Mouse (Mus musculus) forebrain, embryonic 11.5 days (tissue): ENCODE results near the gene Adat1. TPM values are rescaled to one million over a fixed set of nuclear protein-coding genes. Genes with fewer than 3 reads are reported as not detected.

Source experiments
- ATAC-seq: fragments of 200-750 bp; cut with Nextera tagmentation; replicated peaks from 2 replicates; pipeline ENCODE4 v1.8.0; 2017; ENCODE audit warnings: moderate TSS enrichment; ENCODE audit not compliant: low FRiP score
- DNase-seq: peaks from one replicate; pipeline ENCODE4 v3.0.0-alpha.2; 2017; ENCODE audit warnings: low spot score
- H3K27ac ChIP-seq: fragments of 300-500 bp; sonication (generic); 2 replicates; pipeline ENCODE4 v1.5.1; 2014; ENCODE audit warnings: low read depth, low read length
- H3K27me3 ChIP-seq: fragments of 300-500 bp; sonication (generic); 2 replicates; pipeline ENCODE4 v1.6.1; 2014; ENCODE audit warnings: mild to moderate bottlenecking, low read length, mixed read lengths; ENCODE audit not compliant: control insufficient read depth, insufficient read depth
- H3K36me3 ChIP-seq: fragments of 300-500 bp; sonication (generic); 2 replicates; pipeline ENCODE4 v1.6.1; 2014; ENCODE audit warnings: mild to moderate bottlenecking, low read length, moderate library complexity, mixed read lengths; ENCODE audit not compliant: control insufficient read depth, insufficient read depth
- H3K4me1 ChIP-seq: fragments of 300-500 bp; sonication (generic); replicated peaks from 2 replicates; pipeline ENCODE4 v1.6.1; 2014; ENCODE audit warnings: low read length, mixed read lengths; ENCODE audit not compliant: control insufficient read depth, insufficient read depth
- H3K4me2 ChIP-seq: fragments of 300-500 bp; sonication (generic); 2 replicates; pipeline ENCODE4 v1.6.1; 2014; ENCODE audit warnings: low read depth, mild to moderate bottlenecking, low read length, moderate library complexity, mixed read lengths; ENCODE audit not compliant: severe bottlenecking
- H3K4me3 ChIP-seq: fragments of 300-500 bp; sonication (generic); 2 replicates; pipeline ENCODE4 v1.5.1; 2014; ENCODE audit warnings: low read depth, low read length
- H3K9ac ChIP-seq: fragments of 300-500 bp; sonication (generic); 2 replicates; pipeline ENCODE4 v1.6.1; 2014; ENCODE audit warnings: low read length
- H3K9me3 ChIP-seq: fragments of 300-500 bp; sonication (generic); 2 replicates; pipeline ENCODE4 v1.6.1; 2016; ENCODE audit warnings: low read length, mixed read lengths; ENCODE audit not compliant: control insufficient read depth
- WGBS: fragments of 180-500 bp; shearing (Covaris S2); extraction: QIAGEN DNeasy Blood & Tissue Kit; methylation state at CpG from one replicate; pipeline ENCODE4 v1.1.7; 2014; 5-methylcytosine and 5-hydroxymethylcytosine counted together
- polyA plus RNA-seq: library from polyadenylated mRNA; unstranded; fragments of >200 nt; fragmentation: Nextera tagmentation; extraction: Ambion mirVana; gene quantifications from 2 replicates; pipeline ENCODE4 v1.2.1, GENCODE M21; 2014

The Adat1 gene
- polyA plus RNA-seq, 1 experiment from 2014 or later = 16.4 TPM

- Histone ChIP-seq H3K36me3 (no peaks in the 10 kb centered on the region), H3K9ac (peak within 1 kb of the TSS; percentile 89)
- ATAC-seq = peak; percentile 96
These were observed 19.1 kb upstream of the Adat1 start, which contains the start of the genes Kars and Terf2ip for GRCm38 (mm10) chr8:112010997-112011815. TSS of gene Kars (minus strand) at chr8:112011323. TSS of gene Terf2ip (plus strand) at chr8:112011398.

GRCm38 (mm10) chr8:112009558-112009957 is 17.5 kb upstream of the Adat1 start:
- DNase-seq (no peak), ATAC-seq (no peak)
- Histone ChIP-seq H3K4me2 (no peak overlapping the region), H3K36me3 (0 out of 2 replicates have a peak, but pooled peaks cover 4% of the 10 kb centered on the region), H3K9ac (no peak overlapping the region), H3K4me3 (no peak overlapping the region), H3K27me3 (no peaks in the 10 kb centered on the region), H3K9me3 (no peaks in the 10 kb centered on the region), H3K4me1 (peaks cover 8% of the 10 kb centered on the region; the same call in 1 of the 2 replicates), H3K27ac (no peak overlapping the region)
- WGBS = 93% methylated on average over 7 of the region's 7 CpGs

More at GRCm38 (mm10) chr8:112010997-112011815, 19.1 kb upstream of the Adat1 start, which contains the start of the genes Kars and Terf2ip:
- Histone ChIP-seq H3K9me3 (no peaks in the 10 kb centered on the region), H3K27ac (peak within 1 kb of the TSS; percentile 18; the same call in 1 of the 2 replicates), H3K4me1 (peaks cover 8% of the 10 kb centered on the region; the same call in 1 of the 2 replicates), H3K4me3 (peak within 1 kb of the TSS; percentile 92), H3K4me2 (peak within 1 kb of the TSS; percentile 94), H3K27me3 (no peaks in the 10 kb centered on the region)
- under 1% methylated on average over 61 of the region's 61 CpGs for WGBS
- peak; percentile 95 for DNase-seq

DNA sequence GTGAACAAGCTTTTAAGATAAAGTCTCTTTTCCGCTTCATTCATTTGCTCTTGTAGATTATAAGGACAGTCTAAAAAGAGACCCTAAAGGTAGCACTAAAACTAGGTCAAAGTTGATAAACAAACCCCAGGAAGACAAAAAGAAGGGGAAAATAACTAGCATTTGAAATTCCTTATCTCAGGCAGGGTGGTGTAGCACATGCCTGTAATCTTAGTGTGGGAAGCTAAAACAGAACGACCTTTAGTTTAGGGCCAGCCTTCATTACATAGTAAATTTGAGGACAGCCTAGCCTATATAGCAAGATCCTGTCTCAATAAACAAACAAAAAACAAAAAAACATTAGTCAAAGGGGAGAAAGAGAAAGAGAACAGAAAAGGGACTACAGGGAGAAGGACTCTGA is 15.6 kb upstream of the Adat1 start:
- H3K9me3 ChIP-seq = no peaks in the 10 kb centered on the region
- no peak overlapping the region for H3K9ac ChIP-seq
- peaks cover 9% of the 10 kb centered on the region; the same call in 1 of the 2 replicates for H3K36me3 ChIP-seq
- 94% methylated on average over 2 of the region's 2 CpGs for WGBS
- H3K4me2 ChIP-seq = no peak overlapping the region
- ATAC-seq = no peak
- H3K4me1 ChIP-seq = peaks cover 5% of the 10 kb centered on the region; the same call in 1 of the 2 replicates
- DNase-seq = no peak
- H3K4me3 ChIP-seq = no peak overlapping the region
- no peaks in the 10 kb centered on the region for H3K27me3 ChIP-seq
- H3K27ac ChIP-seq = no peak overlapping the region

DNA sequence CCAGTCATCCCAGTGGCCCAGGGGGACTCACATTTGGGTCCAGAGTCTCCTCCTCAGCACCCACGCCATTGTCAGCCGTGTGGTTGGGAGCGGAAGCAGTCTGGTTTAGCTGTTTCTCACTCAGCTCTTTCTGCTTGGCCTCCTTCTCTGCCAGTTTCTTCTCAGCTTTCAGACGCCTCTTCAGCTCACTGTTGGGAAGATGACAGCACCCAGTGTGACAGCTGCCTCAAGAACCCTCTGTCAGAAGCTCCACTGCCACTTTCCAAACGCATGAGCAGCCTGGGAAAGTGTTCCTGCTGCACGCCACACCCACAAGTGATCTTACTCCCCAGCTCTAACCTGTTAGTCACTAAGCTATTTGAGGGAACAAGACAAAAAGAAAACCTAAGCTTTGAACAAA is 13.5 kb upstream of the Adat1 start:
- Histone ChIP-seq H3K27me3 (no peaks in the 10 kb centered on the region), H3K9ac (no peak overlapping the region), H3K4me2 (no peak overlapping the region), H3K9me3 (no peaks in the 10 kb centered on the region), H3K4me3 (no peak overlapping the region), H3K4me1 (peaks cover 5% of the 10 kb centered on the region; the same call in 1 of the 2 replicates), H3K36me3 (peaks cover 25% of the 10 kb centered on the region), H3K27ac (no peak overlapping the region)
- WGBS = 96% methylated on average over 6 of the region's 6 CpGs
- no peak for DNase-seq
- no peak for ATAC-seq

DNA sequence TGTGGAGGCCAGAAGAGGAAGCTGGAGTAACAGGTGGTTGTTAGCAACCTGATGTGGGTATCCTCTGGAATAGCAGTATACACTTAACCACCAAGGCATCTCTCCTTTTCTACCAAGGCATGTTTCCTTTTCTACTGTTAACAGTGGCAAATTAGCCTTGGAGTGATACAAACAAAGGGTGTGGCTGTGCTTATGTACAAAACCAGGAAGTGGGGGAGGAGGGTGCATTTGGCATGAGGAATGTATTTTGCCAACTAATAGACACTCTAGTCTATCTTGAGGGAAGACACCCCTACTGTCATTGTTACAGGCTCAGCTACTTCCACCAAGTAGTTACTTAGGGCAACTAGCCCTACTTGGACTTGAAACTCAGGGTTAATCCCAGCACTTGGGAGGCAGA is 12.7 kb upstream of the Adat1 start:
- H3K27ac ChIP-seq = no peak overlapping the region
- H3K4me1 ChIP-seq = no peaks in the 10 kb centered on the region
- ATAC-seq (no peak), DNase-seq (no peak)
- H3K4me2 ChIP-seq = no peak overlapping the region
- H3K4me3 ChIP-seq = no peak overlapping the region
- no peaks in the 10 kb centered on the region for H3K9me3 ChIP-seq
- no peak overlapping the region for H3K9ac ChIP-seq
- H3K36me3 ChIP-seq = peaks cover 33% of the 10 kb centered on the region
- no peaks in the 10 kb centered on the region for H3K27me3 ChIP-seq

GRCm38 (mm10) chr8:111992703-111993039 is 569 bp upstream of the Adat1 start:
- no peaks in the 10 kb centered on the region for H3K9me3 ChIP-seq
- peaks cover 21% of the 10 kb centered on the region for H3K36me3 ChIP-seq
- H3K27ac ChIP-seq = no peak overlapping the region
- no peak overlapping the region for H3K4me3 ChIP-seq
- H3K9ac ChIP-seq = no peak overlapping the region
- no peaks in the 10 kb centered on the region; the same call in 1 of the 2 replicates for H3K4me1 ChIP-seq
- no peaks in the 10 kb centered on the region for H3K27me3 ChIP-seq
- no peak for DNase-seq
- 81% methylated on average over 3 of the region's 3 CpGs for WGBS
- peak overlapping the region; percentile 74; the same call in 1 of the 2 replicates for H3K4me2 ChIP-seq
- no peak for ATAC-seq

DNA sequence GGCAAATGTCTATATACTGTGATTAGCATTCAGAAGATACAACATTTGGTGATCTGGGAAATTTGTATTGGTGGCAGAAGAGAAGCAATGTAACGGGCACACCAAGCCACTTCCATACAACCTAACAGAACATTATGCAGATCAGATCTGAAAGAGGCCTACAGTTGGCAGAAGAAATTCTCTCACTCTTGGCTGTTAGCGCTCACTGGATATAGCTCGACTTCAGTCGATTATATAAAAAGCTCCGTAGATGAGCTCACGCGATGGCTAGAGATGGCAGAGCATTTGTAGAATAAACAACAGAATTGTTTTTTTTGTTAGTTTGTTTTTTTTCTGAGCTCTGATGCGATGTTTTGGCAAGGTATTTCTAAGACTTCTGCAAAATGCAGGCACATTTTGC is 824 bp downstream of the Adat1 start:
- no peak for DNase-seq
- Histone ChIP-seq H3K27me3 (no peaks in the 10 kb centered on the region), H3K4me3 (peak overlapping the region; percentile 74), H3K27ac (no peak overlapping the region), H3K4me2 (peak overlapping the region; percentile 74), H3K4me1 (no peaks in the 10 kb centered on the region; the same call in 1 of the 2 replicates), H3K36me3 (peaks cover 17% of the 10 kb centered on the region), H3K9me3 (no peaks in the 10 kb centered on the region), H3K9ac (peak overlapping the region; percentile 82)
- ATAC-seq = no peak
- WGBS = 73% methylated on average over 8 of the region's 8 CpGs

DNA sequence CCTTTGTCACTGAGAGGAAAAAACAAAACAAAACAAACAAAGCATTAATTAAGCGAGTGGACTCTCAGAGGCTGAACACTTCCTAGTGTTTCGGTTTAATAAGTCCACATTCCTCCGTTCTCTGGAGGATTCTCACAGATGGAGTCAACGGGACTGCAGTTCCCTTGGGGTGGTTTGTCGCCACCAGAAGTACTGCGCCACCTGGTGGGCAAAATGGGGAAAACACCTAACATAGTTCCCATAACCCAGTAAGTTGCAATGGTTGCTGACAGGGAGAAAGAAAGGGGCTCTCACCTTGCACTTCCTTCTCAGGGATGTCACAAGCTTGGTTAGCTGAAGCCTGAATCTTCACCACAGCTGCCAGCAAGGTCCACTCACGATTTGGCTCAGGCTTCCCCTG is 2.2 kb downstream of the Adat1 start:
- Histone ChIP-seq H3K4me3 (no peak overlapping the region), H3K36me3 (peaks cover 14% of the 10 kb centered on the region), H3K4me2 (no peak overlapping the region), H3K27me3 (no peaks in the 10 kb centered on the region), H3K27ac (no peak overlapping the region), H3K9ac (no peak overlapping the region), H3K4me1 (no peaks in the 10 kb centered on the region; the same call in 1 of the 2 replicates), H3K9me3 (no peaks in the 10 kb centered on the region)
- peak; percentile 85 for DNase-seq
- ATAC-seq = no peak; the same call in 1 of the 2 replicates
- WGBS = 21% methylated on average over 7 of the region's 7 CpGs
